Mouse (Mus musculus) layer of hippocampus, adult 9-10 months (tissue): Measurements from ENCODE around the gene Prr5l.
"Not testable (repeated sequence)": the region's sequence is repeated elsewhere in the genome, so short reads cannot be mapped to it uniquely, and the experiment has no call there.

Source experiments
- DNase-seq: peaks from one replicate; pipeline ENCODE4 v3.0.0; 2022; ENCODE audit warnings: low spot score

Gene Prr5l

GRCm38 (mm10) chr2:101762405-101762804 is 120.4 kb downstream of the Prr5l start:
- DNase-seq = no peak

- no peak for DNase-seq
Measured at GRCm38 (mm10) chr2:101761898-101762297, 120.9 kb downstream of the Prr5l start.

- DNase-seq = no peak
Measured at GRCm38 (mm10) chr2:101759523-101760277, 123.1 kb downstream of the Prr5l start.

DNA sequence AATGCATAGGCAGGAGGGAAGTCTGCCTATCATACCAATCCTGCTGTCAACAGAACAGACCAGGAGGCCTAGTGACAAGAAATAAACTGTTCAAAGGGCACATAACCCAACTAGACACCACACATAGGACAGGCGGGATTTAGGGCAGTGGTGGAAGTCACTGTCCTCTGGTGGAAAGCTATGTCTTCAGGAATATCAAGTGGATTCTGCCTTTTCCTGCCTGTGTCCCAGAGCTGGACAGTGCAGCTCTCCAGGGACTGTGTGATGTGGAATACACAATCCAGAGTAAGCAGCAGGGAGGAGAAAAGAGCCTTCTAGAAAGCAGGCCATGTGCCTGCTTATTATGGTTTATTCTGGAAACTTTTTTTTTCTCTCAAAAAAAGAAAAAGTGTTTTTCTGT is 125.0 kb downstream of the Prr5l start:
- DNase-seq = no peak

GRCm38 (mm10) chr2:101756069-101756753 is 126.6 kb downstream of the Prr5l start:
- DNase-seq = no peak

DNA sequence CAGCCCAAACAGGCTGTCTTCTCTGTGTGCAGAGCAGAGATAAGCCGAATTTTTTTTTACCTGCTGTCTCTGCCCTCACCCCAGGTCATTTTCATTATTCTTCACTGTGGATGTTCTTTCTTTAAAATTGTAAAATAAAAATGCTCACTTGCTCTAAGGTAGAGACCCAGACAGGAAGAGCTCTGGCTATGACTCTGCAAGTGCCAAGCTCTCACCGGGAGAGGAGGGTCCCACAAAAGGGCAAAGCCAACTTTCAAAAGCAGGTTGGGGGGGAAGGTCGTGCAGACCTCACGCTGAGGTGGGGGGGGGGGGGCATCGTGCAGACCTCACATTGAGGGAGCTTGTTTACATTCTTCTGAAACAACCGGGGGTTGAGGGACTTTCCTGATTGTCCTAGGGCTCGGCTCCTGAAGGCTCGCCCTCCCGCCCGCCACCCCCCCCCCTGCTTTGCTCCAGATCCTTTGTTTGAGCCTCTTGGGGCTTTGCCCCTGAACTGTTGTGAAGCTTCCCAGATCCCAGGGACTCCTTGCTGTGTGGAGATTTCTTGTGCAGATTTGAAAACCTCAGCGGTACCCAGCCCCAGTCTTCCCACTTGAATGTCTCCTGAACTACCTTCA is 127.8 kb downstream of the Prr5l start:
- no peak for DNase-seq

DNA sequence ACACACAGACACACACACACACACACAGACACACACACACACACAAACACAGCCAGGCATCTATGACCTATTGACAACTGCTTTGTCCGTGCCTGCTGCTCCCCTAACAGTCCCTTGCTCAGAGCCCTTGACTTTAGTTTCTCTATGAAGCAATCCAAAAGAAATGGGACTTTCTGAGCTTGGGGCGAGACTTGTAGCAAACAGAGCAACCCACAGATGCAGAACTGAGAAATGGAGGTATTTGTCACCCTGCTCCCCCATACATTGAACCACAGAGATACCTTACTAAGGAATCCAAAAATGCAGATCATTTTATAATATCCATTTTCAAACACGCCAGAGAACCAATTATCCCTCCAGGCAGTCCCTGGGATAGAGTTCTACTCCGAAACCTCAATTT is 128.4 kb downstream of the Prr5l start:
- no peak for DNase-seq

DNA sequence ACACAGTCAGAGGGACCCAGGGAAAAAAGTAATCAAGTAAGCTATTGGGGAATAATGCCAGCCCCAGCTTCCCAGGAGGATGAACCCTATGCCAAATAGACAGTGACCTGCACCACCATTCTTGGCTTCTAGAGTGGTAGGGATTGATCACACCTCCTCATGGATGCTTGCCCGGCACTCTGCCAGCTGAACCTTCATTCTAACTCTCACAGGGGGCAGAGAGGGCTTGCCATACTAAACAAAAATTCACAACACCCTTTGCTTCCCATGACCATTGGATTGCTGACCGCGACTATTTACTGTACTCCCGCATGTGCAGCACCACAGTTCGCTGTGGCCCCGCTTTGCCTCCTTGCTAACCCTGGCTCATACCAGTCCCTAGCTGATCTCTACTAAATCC is 129.8 kb downstream of the Prr5l start:
- DNase-seq = no peak

DNA sequence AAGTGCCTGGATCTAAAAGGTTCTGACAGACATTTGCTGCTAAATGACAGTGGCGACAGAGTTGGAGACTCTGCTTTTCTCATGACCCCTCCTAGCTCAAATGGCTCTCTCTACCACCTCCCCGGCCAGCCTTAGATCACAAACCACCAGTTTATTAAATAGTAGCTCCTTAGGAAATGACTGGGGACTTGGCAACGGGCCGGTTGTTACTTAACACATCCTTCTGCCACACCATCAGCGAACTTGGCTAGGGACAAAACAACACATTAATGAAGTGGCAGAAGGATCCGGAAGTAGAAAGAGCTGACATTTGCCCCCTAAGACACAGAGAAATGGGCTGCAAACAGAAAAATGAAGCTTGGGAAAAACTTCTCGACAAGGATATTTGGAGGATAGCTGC is 130.4 kb downstream of the Prr5l start:
- no peak for DNase-seq

DNA sequence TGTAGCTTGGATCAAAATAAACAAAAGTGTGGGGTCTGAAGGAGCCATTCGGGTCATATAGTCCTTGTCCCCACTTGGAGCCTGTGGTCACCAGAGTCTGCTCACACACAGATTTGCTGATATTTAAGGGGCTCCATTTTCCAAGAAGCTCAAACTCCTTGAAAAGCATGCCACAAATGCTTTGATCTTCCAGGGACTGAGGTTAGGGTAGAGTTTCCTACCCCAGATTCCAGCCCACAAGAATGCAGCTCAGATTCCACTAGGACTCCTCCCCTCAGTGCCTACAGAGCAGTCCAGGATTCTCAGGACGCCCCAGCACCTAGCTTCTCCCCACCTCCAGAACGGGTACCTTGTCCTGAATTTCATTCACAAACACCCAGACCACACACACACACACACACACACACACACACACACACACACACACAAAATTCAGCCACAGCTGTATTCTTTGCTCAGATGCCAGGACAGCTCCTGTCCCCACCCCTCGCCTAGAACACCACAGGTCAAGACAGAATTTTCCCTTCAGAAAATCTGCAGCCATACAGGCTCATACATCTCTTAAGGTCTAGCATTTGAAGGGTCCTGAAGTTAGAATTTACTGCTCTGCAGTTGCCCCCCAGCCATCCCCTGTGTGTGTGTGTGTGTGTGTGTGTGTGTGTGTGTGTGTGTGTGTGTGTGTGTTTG is 131.4 kb downstream of the Prr5l start:
- no peak for DNase-seq

- no peak for DNase-seq
Measured at GRCm38 (mm10) chr2:101746537-101746936, 136.3 kb downstream of the Prr5l start.

- DNase-seq = not testable (repeated sequence)
Measured at GRCm38 (mm10) chr2:101745656-101746055, 137.2 kb downstream of the Prr5l start.

GRCm38 (mm10) chr2:101742072-101742860 is 140.6 kb downstream of the Prr5l start:
- no peak for DNase-seq

GRCm38 (mm10) chr2:101741653-101742052 is 141.2 kb downstream of the Prr5l start:
- DNase-seq = no peak

GRCm38 (mm10) chr2:101739914-101740313 is 142.9 kb downstream of the Prr5l start:
- DNase-seq = no peak

DNA sequence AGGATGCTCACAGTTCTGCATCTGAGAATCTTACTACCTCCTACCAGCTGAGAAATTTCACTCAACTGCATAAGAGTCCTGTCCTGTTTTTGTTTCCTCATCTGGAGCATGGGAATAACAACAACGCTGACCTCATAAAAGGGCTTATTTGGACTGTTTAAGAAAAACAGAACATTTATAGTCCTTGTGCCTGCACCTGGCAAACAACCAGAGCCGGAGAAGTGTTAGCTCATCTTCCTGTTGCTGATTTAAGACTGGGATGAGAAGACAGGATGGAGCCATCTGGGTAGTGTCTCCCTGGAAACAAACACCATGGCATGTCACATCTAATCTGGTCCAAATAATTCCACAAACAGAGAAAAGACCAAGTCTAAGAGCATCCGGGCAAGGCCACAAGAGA is 149.3 kb downstream of the Prr5l start:
- DNase-seq = no peak

DNA sequence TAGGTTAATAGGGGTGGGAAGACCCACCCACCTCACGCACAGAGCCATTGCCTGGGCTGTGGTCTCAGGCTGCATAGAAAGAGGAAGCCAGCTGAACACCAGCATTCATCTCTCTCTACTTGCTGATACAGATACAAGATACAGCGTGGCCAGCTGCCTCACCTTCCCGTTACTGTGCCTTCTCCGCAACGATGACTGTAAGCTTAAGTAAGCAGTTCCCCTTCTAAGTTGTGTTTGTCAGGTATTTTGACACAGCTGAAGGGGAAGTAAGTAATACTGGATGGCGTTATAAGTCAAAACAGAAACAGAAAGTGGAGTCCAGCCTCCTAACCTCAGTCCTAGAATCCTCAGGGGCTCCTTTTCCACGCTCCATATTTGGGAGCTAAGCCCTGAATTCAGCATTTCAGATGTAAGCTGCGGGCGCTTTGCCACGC is 150.0 kb downstream of the Prr5l start:
- no peak for DNase-seq

DNA sequence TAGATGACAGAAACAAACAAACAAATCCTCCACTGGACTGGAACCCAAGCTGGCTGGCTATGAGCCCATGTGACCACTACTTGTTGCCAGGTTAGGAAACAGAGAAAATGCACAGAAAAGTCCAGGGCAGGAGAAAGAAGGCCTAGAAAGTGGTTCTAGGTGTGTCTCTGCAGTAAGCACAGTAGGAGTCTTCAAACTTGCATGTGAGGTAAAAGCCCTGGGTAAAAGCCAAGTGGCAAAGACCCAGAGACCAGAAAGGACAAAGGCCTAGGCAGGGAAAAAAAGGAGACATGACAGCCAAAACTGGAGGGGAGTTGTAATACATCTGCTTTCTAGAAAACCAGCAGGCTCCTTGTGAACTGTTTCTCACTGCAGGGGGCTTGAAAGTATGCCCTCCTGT is 151.9 kb downstream of the Prr5l start:
- no peak for DNase-seq

DNA sequence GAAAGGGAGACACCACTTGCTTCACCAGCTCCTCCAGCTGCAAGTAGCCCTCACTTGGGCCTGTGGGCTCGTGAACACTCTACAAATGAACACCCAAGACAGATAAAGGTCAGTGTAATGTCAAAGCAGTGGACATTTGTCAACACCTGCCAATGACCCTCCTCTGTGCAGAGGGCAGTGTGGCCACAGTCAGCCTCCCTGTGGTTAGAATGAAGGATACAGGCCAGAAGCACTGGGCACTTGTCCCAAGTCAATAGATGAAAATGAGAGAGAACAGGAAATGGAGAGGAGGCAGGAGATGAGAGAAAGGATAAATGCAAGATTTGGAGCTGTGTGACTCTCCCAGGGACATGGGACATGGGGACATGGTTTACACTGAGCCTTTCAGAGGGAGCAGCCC is 153.4 kb downstream of the Prr5l start:
- DNase-seq = no peak

GRCm38 (mm10) chr2:101727787-101728186 is 155.0 kb downstream of the Prr5l start:
- DNase-seq = no peak

DNA sequence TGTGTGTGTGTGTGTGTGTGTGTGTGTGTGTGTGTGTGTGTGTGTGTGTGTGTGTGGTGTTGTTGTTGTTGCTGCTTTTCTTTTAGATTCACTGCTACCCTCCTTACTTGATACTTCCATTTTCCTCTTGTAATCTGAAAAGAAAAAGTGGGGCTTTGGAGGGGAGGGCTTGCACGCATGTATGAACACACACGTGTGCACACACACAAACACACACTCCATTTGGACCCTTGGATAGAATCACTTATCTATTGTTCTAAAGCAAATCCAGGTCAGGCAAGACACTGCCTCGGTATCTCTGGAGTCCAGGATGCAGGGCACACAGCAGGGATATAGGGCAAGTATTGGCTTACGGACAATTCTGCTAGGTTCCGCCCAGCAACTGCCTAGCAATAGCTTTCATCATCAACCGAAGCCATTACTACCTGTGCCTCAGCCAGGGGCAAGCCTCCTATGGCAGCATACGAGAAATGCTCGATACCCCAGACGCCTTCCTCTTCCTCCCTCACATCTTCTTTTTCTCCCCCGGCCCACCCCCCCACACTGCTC is 159.4 kb downstream of the Prr5l start:
- no peak for DNase-seq
